Mouse (Mus musculus): ENCODE results near the gene Mgme1. TPM values are rescaled to one million over a fixed set of nuclear protein-coding genes. Genes with fewer than 3 reads are reported as not detected.

Gene Mgme1
- polyA plus RNA-seq, 1 experiment from 2014 or later: 14.6 TPM

- H3K4me3 ChIP-seq: no peak overlapping the region
- 78% methylated on average over 11 of the region's 11 CpGs for WGBS
Observed at GRCm38 (mm10) chr2:144291600-144292305, 21.3 kb downstream of the Mgme1 start.

GRCm38 (mm10) chr2:144295145-144295735 lies 24.8 kb downstream of the Mgme1 start:
- Histone ChIP-seq H3K4me2 (replicated peaks) (no peak overlapping the region), H3K9me3 (no peaks in the 10 kb centered on the region), H3K36me3 (no peaks in the 10 kb centered on the region), H3K27me3 (replicated peaks) (no peaks in the 10 kb centered on the region), H3K27ac (no peak overlapping the region), H3K4me3 (no peak overlapping the region), H3K4me1 (no peaks in the 10 kb centered on the region), H3K9ac (no peak overlapping the region)
- ATAC-seq (ENCODE audit: low FRiP score, low read depth): no peak
- WGBS: 69% methylated on average over 9 of the region's 9 CpGs

More at GRCm38 (mm10) chr2:144291600-144292305, 21.3 kb downstream of the Mgme1 start:
- Histone ChIP-seq H3K4me2 (replicated peaks) (no peak overlapping the region), H3K9me3 (no peaks in the 10 kb centered on the region), H3K27ac (no peak overlapping the region), H3K4me1 (no peaks in the 10 kb centered on the region), H3K36me3 (no peaks in the 10 kb centered on the region), H3K9ac (no peak overlapping the region), H3K27me3 (replicated peaks) (no peaks in the 10 kb centered on the region)
- ATAC-seq (ENCODE audit: low FRiP score, low read depth): no peak

GRCm38 (mm10) chr2:144299749-144300669 lies 29.5 kb downstream of the Mgme1 start:
- Histone ChIP-seq H3K27me3 (replicated peaks) (no peaks in the 10 kb centered on the region), H3K4me3 (no peak overlapping the region), H3K4me2 (replicated peaks) (no peak overlapping the region), H3K27ac (no peak overlapping the region), H3K9ac (no peak overlapping the region), H3K9me3 (no peaks in the 10 kb centered on the region), H3K4me1 (no peaks in the 10 kb centered on the region), H3K36me3 (no peaks in the 10 kb centered on the region)
- 78% methylated on average over 9 of the region's 9 CpGs for WGBS
- no peak for ATAC-seq (ENCODE audit: low FRiP score, low read depth)

GRCm38 (mm10) chr2:144301101-144301500 lies 30.6 kb downstream of the Mgme1 start:
- no peak overlapping the region for H3K4me2 ChIP-seq (replicated peaks)
- H3K27ac ChIP-seq: no peak overlapping the region
- WGBS: 96% methylated on average over 11 of the region's 11 CpGs
- no peaks in the 10 kb centered on the region for H3K4me1 ChIP-seq
- H3K9ac ChIP-seq: no peak overlapping the region
- no peak for ATAC-seq (ENCODE audit: low FRiP score, low read depth)
- no peaks in the 10 kb centered on the region for H3K9me3 ChIP-seq
- no peak overlapping the region for H3K4me3 ChIP-seq
- no peaks in the 10 kb centered on the region for H3K36me3 ChIP-seq
- no peaks in the 10 kb centered on the region for H3K27me3 ChIP-seq (replicated peaks)

GRCm38 (mm10) chr2:144305721-144306294 lies 35.3 kb downstream of the Mgme1 start:
- no peak for ATAC-seq (ENCODE audit: low FRiP score, low read depth)
- no peak overlapping the region for H3K9ac ChIP-seq
- H3K27ac ChIP-seq: no peak overlapping the region
- H3K36me3 ChIP-seq: no peaks in the 10 kb centered on the region
- H3K4me3 ChIP-seq: no peak overlapping the region
- no peaks in the 10 kb centered on the region for H3K27me3 ChIP-seq (replicated peaks)
- H3K4me2 ChIP-seq (replicated peaks): no peak overlapping the region
- 67% methylated on average over 18 of the region's 18 CpGs for WGBS
- H3K4me1 ChIP-seq: no peaks in the 10 kb centered on the region
- no peaks in the 10 kb centered on the region for H3K9me3 ChIP-seq

DNA sequence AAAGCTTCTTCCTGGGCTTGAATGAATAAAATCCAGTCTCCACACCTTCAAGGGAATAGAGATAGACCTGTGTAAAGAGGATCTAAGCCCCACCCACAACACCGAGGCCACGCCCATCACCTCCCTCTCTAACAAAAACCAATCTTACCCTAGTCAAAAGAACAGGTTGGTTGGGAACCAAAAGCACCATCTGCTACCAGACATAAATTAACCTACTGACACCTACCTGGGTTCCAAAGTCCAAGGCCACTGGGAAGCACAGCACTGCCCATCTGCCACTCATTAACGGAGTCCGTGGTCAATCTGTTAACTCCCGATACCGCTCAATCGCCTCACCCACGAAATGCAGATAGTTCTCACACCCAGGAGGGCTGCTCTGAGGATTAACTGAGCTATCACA lies 38.1 kb downstream of the Mgme1 start:
- Histone ChIP-seq H3K36me3 (no peaks in the 10 kb centered on the region), H3K9ac (no peak overlapping the region), H3K4me3 (no peak overlapping the region), H3K4me1 (no peaks in the 10 kb centered on the region), H3K27ac (no peak overlapping the region), H3K4me2 (replicated peaks) (no peak overlapping the region), H3K9me3 (no peaks in the 10 kb centered on the region), H3K27me3 (replicated peaks) (no peaks in the 10 kb centered on the region)
- ATAC-seq (ENCODE audit: low FRiP score, low read depth): no peak
- 60% methylated on average over 8 of the region's 8 CpGs for WGBS

DNA sequence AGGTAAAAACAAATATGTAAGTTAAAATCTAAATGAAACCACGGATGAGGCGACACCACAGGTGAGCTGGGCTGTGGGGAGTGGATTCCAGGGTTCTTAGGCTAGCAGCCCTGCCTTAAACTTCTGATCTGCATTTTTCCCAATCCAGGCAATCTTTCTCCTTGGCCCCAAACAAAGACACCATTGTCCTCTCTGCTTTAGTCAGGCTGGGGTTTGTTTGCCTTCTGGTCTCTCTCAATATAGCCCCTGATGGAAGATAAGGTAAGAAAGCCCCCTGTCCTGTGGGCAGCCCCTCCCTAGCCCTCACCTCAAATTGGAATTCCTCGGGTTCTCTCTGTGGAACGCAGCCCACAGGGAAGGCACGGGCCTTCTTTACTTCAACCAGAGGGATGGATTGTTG lies 39.8 kb downstream of the Mgme1 start:
- Histone ChIP-seq H3K4me1 (no peaks in the 10 kb centered on the region), H3K27ac (no peak overlapping the region), H3K4me2 (replicated peaks) (no peak overlapping the region), H3K9me3 (no peaks in the 10 kb centered on the region), H3K9ac (no peak overlapping the region), H3K4me3 (no peak overlapping the region), H3K27me3 (replicated peaks) (no peaks in the 10 kb centered on the region), H3K36me3 (no peaks in the 10 kb centered on the region)
- WGBS: 53% methylated on average over 5 of the region's 5 CpGs
- ATAC-seq (ENCODE audit: low FRiP score, low read depth): no peak

- no peak overlapping the region for H3K9ac ChIP-seq
- H3K4me2 ChIP-seq (replicated peaks): no peak overlapping the region
- H3K9me3 ChIP-seq: no peaks in the 10 kb centered on the region
- 88% methylated on average over 2 of the region's 2 CpGs for WGBS
- no peaks in the 10 kb centered on the region for H3K27me3 ChIP-seq (replicated peaks)
- no peaks in the 10 kb centered on the region for H3K4me1 ChIP-seq
- no peak overlapping the region for H3K27ac ChIP-seq
- ATAC-seq (ENCODE audit: low FRiP score, low read depth): no peak
- H3K36me3 ChIP-seq: no peaks in the 10 kb centered on the region
- H3K4me3 ChIP-seq: no peak overlapping the region
Observed at GRCm38 (mm10) chr2:144311372-144311771, 40.9 kb downstream of the Mgme1 start.

GRCm38 (mm10) chr2:144324218-144324617 lies 53.8 kb downstream of the Mgme1 start:
- Histone ChIP-seq H3K27ac (no peak overlapping the region), H3K27me3 (replicated peaks) (peaks cover 14% of the 10 kb centered on the region), H3K4me3 (no peak overlapping the region), H3K9me3 (no peaks in the 10 kb centered on the region), H3K36me3 (no peaks in the 10 kb centered on the region), H3K4me2 (replicated peaks) (no peak overlapping the region), H3K9ac (no peak overlapping the region), H3K4me1 (0 out of 2 replicates have a peak, but pooled peaks cover 1% of the 10 kb centered on the region)
- ATAC-seq (ENCODE audit: low FRiP score, low read depth): no peak
- 81% methylated on average over 3 of the region's 3 CpGs for whole genome bisulfite sequencing

DNA sequence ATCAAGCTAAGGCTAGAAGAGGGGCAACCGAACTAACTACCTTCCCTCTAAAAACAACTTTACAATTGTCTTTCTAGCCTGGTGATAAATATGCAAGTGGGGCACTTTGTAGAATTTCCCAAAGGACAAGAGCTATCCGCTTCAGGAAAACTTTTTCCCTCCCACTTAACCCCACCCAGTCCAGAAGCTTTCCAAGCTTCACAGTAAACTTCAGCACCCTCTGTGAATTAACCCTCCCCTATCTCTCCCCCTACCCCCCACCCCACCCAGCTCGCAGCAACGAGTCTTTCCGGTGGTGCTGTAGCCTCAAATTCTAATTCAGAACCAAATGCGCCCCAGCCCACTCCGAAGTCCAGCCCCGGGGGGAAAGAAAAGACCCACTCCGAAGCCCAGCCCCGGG lies 59.0 kb downstream of the Mgme1 start:
- no peak overlapping the region for H3K4me3 ChIP-seq
- WGBS: 2% methylated on average over 10 of the region's 10 CpGs
- no peaks in the 10 kb centered on the region for H3K9me3 ChIP-seq
- peaks cover 66% of the 10 kb centered on the region for H3K27me3 ChIP-seq (replicated peaks)
- H3K4me1 ChIP-seq: peaks cover 36% of the 10 kb centered on the region
- ATAC-seq (ENCODE audit: low FRiP score, low read depth): no peak
- H3K4me2 ChIP-seq (replicated peaks): peak overlapping the region; percentile 96
- H3K36me3 ChIP-seq: no peaks in the 10 kb centered on the region
- H3K27ac ChIP-seq: no peak overlapping the region
- H3K9ac ChIP-seq: no peak overlapping the region

DNA sequence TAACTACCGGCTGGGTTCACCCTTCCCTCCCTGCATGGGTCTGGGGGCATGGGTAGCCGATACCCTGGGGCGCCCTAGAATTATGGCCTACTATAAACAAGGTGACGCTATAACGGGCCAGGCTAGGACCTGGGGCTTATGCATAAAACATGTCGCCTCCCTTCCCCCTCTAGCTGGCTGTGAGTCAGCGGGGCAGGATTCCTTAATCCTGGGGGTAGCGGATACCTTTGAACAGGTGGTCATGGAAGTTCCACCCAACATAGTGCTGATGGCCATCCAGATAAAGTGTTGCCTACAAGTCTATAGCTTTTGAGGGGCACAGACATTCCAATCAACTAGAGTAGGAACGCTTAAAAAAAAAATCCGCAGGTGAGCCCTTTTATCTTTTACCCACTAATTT lies 59.5 kb downstream of the Mgme1 start:
- H3K27ac ChIP-seq: no peak overlapping the region
- H3K4me2 ChIP-seq (replicated peaks): peak overlapping the region; percentile 96
- H3K36me3 ChIP-seq: no peaks in the 10 kb centered on the region
- no peaks in the 10 kb centered on the region for H3K9me3 ChIP-seq
- peak overlapping the region; percentile 45 for H3K4me3 ChIP-seq
- peaks cover 71% of the 10 kb centered on the region for H3K27me3 ChIP-seq (replicated peaks)
- no peak for ATAC-seq (ENCODE audit: low FRiP score, low read depth)
- peaks cover 36% of the 10 kb centered on the region for H3K4me1 ChIP-seq
- under 1% methylated on average over 10 of the region's 10 CpGs for WGBS
- no peak overlapping the region for H3K9ac ChIP-seq

Measured in neural tube, embryonic 12.5 days (tissue).